Mouse (Mus musculus): ENCODE measurements around the gene Dennd4a. TPM values are rescaled to one million over a fixed set of nuclear protein-coding genes. Genes with fewer than 3 reads are reported as not detected.

Gene Dennd4a
- polyA plus RNA-seq (2014; fragmentation: Illumina TruSeq; extraction: RNeasy Lipid Tissue Mini Kit (QIAGEN cat#74804); ENCODE audit: insufficient read depth, low read depth, low replicate concordance) = 8.2 TPM

GRCm38 (mm10) chr9:64810822-64811537, at the start of gene Dennd4a:
Dennd4a (plus strand) TSS chr9:64811340.

GRCm38 (mm10) chr9:64951161-64951657, 140.1 kb downstream of the Dennd4a start, which contains the start of gene Slc24a1:
Slc24a1 (minus strand) TSS chr9:64951607.

GRCm38 (mm10) chr9:64960117-64960977, 149.2 kb downstream of the Dennd4a start, which contains the start of gene Ints14:
Ints14 (plus strand) TSS chr9:64960905.

Other genes with a start within 250 kb of the Dennd4a start
- 259 TPM for gene Rab11a, start 73.6 kb upstream of the Dennd4a start, polyA plus RNA-seq (2014; fragmentation: Illumina TruSeq; extraction: RNeasy Lipid Tissue Mini Kit (QIAGEN cat#74804); ENCODE audit: insufficient read depth, low read depth, low replicate concordance)
- not detected for gene Slc24a1, start 140.3 kb downstream of the Dennd4a start, polyA plus RNA-seq (2014; fragmentation: Illumina TruSeq; extraction: RNeasy Lipid Tissue Mini Kit (QIAGEN cat#74804); ENCODE audit: insufficient read depth, low read depth, low replicate concordance)
- gene Ints14, start 149.6 kb downstream of the Dennd4a start, polyA plus RNA-seq (2014; fragmentation: Illumina TruSeq; extraction: RNeasy Lipid Tissue Mini Kit (QIAGEN cat#74804); ENCODE audit: insufficient read depth, low read depth, low replicate concordance) = 9.4 TPM
- 64.8 TPM for gene Hacd3, start 210.4 kb downstream of the Dennd4a start, polyA plus RNA-seq (2014; fragmentation: Illumina TruSeq; extraction: RNeasy Lipid Tissue Mini Kit (QIAGEN cat#74804); ENCODE audit: insufficient read depth, low read depth, low replicate concordance)
- 21.7 TPM for gene Dpp8, start 221.1 kb downstream of the Dennd4a start, polyA plus RNA-seq (2014; fragmentation: Illumina TruSeq; extraction: RNeasy Lipid Tissue Mini Kit (QIAGEN cat#74804); ENCODE audit: insufficient read depth, low read depth, low replicate concordance)

Data from lung, adult 10 weeks (tissue).